Mouse (Mus musculus) liver, adult 2 months (tissue): ENCODE data around the gene Lrch3.

Experiments
- CTCF ChIP-seq: fragments of 200-500 bp; IDR thresholded peaks from 2 replicates; pipeline ENCODE4 v1.5.1; 2011; ENCODE audit warnings: low read depth, low read length, control low read depth
- POLR2A ChIP-seq: fragments of 200-500 bp; IDR thresholded peaks from 2 replicates; pipeline ENCODE4 v1.6.1; 2011; ENCODE audit warnings: low read length, control low read depth; ENCODE audit not compliant: insufficient read depth; ENCODE audit errors: extremely low read depth

DNA sequence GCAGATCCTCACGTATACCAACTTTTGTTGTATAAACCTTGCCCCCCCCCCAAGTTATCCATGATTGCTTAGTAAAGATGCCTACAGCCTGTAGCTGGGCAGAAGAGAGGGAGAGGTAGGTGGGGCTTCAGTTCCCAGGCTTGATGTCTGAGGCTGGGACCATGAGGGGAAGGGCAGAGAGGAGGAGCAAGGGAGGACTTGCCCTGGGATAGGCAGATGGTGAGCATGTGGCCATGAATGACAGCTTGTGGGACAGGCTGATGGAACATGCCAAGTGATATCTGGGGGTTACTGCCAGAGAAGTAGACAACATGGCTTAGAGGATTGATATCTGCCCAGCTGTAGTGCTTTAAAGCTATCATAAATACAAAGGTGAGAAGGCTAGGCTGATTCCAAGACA is 134.1 kb downstream of the Lrch3 start:
- no peak for TF ChIP-seq POLR2A
- TF ChIP-seq CTCF = no peak
